Mouse (Mus musculus): ENCODE measurements around the gene Timm22. TPM values are rescaled to one million over a fixed set of nuclear protein-coding genes. Genes with fewer than 3 reads are reported as not detected.

Gene Timm22
- polyA plus RNA-seq, 1 experiment from 2014 or later: 52.7 TPM

DNA sequence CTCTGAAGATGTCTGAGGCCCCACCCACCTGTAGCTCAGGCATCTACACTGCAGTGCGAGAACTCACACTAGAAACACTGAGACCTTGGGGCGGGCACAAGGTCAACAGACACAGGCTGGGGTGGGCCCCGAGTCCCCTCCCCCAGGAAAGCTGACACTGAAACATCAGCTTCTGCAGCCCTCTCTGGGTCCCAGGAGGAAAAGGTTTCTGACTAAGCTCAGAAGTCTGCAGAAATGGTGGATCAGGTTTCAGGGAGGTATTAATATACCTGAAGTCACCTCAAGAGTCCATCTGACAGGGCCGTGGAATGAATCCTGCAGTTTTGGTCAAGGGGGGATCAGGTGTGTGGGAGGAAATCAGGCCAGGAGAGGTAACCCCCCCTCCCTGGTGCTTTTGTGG is 59.1 kb downstream of the Timm22 start:
- WGBS (ENCODE audit: insufficient replicate concordance): 74% methylated on average over 4 of the region's 4 CpGs
- 0 out of 2 replicates have a peak, but pooled peaks cover 3% of the 10 kb centered on the region for H3K27me3 ChIP-seq
- DNase-seq (no peak), ATAC-seq (ENCODE audit: low read depth) (no peak)
- no peaks in the 10 kb centered on the region for H3K9me3 ChIP-seq (replicated peaks)
- no peak overlapping the region for H3K27ac ChIP-seq
- H3K4me2 ChIP-seq: no peak overlapping the region
- no peak overlapping the region for H3K4me3 ChIP-seq (replicated peaks)
- no peak overlapping the region for H3K9ac ChIP-seq
- no peaks in the 10 kb centered on the region for H3K36me3 ChIP-seq
- H3K4me1 ChIP-seq (replicated peaks): 0 out of 2 replicates have a peak, but pooled peaks cover 3% of the 10 kb centered on the region

Other genes starting within 250 kb of the Timm22 start
- gene Vps53, start 227.3 kb upstream of the Timm22 start, polyA plus RNA-seq (2015; fragmentation: Nextera tagmentation; extraction: Ambion mirVana): 17.2 and 19.8 TPM in 2 replicates
- gene Fam57a, start 227.3 kb upstream of the Timm22 start, polyA plus RNA-seq (2015; fragmentation: Nextera tagmentation; extraction: Ambion mirVana): 4.5 and 5.4 TPM in 2 replicates
- gene Dbil5, start 189.3 kb upstream of the Timm22 start, polyA plus RNA-seq (2015; fragmentation: Nextera tagmentation; extraction: Ambion mirVana): 0.41 and 0.43 TPM in 2 replicates
- gene Gemin4, start 189.3 kb upstream of the Timm22 start, polyA plus RNA-seq (2015; fragmentation: Nextera tagmentation; extraction: Ambion mirVana): 22.5 and 24.6 TPM in 2 replicates
- gene Mrm3, start 163.2 kb upstream of the Timm22 start, polyA plus RNA-seq (2015; fragmentation: Nextera tagmentation; extraction: Ambion mirVana): 23.9 and 25.2 TPM in 2 replicates
- 72.5 and 76.5 TPM in 2 replicates for gene Glod4, start 163.2 kb upstream of the Timm22 start, polyA plus RNA-seq (2015; fragmentation: Nextera tagmentation; extraction: Ambion mirVana)
- 3.2 and 3.5 TPM in 2 replicates for gene Nxn, start 7.8 kb upstream of the Timm22 start, polyA plus RNA-seq (2015; fragmentation: Nextera tagmentation; extraction: Ambion mirVana)
- gene Abr, start 215.4 kb downstream of the Timm22 start, polyA plus RNA-seq (2015; fragmentation: Nextera tagmentation; extraction: Ambion mirVana): 2.8 and 3.1 TPM in 2 replicates

All from liver, embryonic 13.5 days (tissue).